ENCODE assay signal across 8 mouse cellular contexts in genomic region chr6:125230571-125230970, GRCm38 (mm10). TPM values are rescaled to one million over a fixed set of nuclear protein-coding genes. Genes with fewer than 3 reads are reported as not detected.
DNase-seq lines count a peak whose midpoint lies in the region; ATAC-seq and TF ChIP-seq lines count a peak whose summit lies in the region.

No protein-coding gene starts in this region.

- no peaks in the 10 kb centered on the region for H3K36me3 ChIP-seq in lung, embryonic 15.5 days
- no peaks in the 10 kb centered on the region for H3K36me3 ChIP-seq in midbrain, embryonic 10.5 days

- no peak for TF ChIP-seq POLR2A in cerebellum, adult 2 months (IDR thresholded peaks at IDR 0.05; ENCODE audit: borderline replicate concordance, insufficient read depth, low read length)

- H3K4me3 ChIP-seq in cerebellum, adult 2 months (replicated peaks; ENCODE audit: insufficient read depth, low read depth, low read length), result no peak overlapping the region
- H3K4me3 ChIP-seq in lung, embryonic 15.5 days, result no peak overlapping the region
- H3K4me3 ChIP-seq in midbrain, embryonic 10.5 days, result no peak overlapping the region

- peak overlapping the region; percentile 32; the same call in 1 of the 2 replicates for H3K27ac ChIP-seq in cerebellum, adult 2 months (ENCODE audit: insufficient read depth, low read length)
- 0 out of 2 replicates have a peak overlapping the region, but pooled peaks have one; percentile 86 for H3K27ac ChIP-seq in lung, embryonic 15.5 days
- peak overlapping the region; percentile 47; the same call in 1 of the 2 replicates for H3K27ac ChIP-seq in midbrain, embryonic 10.5 days (replicated peaks)

- 54% methylated on average over 9 of the region's 9 CpGs for WGBS in cerebellum, adult 2 months
- 55% methylated on average over 9 of the region's 9 CpGs for WGBS in lung, embryonic 15.5 days
- 69% methylated on average over 9 of the region's 9 CpGs for WGBS in midbrain, embryonic 10.5 days

- H3K9me3 ChIP-seq in lung, embryonic 15.5 days, result no peaks in the 10 kb centered on the region
- no peaks in the 10 kb centered on the region for H3K9me3 ChIP-seq in midbrain, embryonic 10.5 days (replicated peaks)

- H3K4me1 ChIP-seq in cerebellum, adult 2 months (ENCODE audit: control insufficient read depth, insufficient read depth, low read length), result peaks cover 9% of the 10 kb centered on the region; the same call in 1 of the 2 replicates
- peaks cover 27% of the 10 kb centered on the region for H3K4me1 ChIP-seq in lung, embryonic 15.5 days
- H3K4me1 ChIP-seq in midbrain, embryonic 10.5 days, result peaks cover 37% of the 10 kb centered on the region

- H3K4me2 ChIP-seq in lung, embryonic 15.5 days, result peak overlapping the region; percentile 86

- TF ChIP-seq CTCF in cerebellum, adult 2 months (IDR thresholded peaks at IDR 0.05; ENCODE audit: borderline replicate concordance, insufficient read depth, low read depth, low read length), result no peak

- no peak for DNase-seq in cerebellum, adult 2 months
- no peak for DNase-seq in cerebellum, postnatal 10 days
- no peak for DNase-seq in lung, postnatal 4 days
- no peak for DNase-seq in midbrain, embryonic 10.5 days (ENCODE audit: low spot score)
- peak; percentile 49 for DNase-seq in thymus, postnatal 25 days
- no peak for DNase-seq in kidney, postnatal 10 days
- DNase-seq in layer of hippocampus, postnatal 25 days (ENCODE audit: extremely low spot score in 1 of 2, low spot score in 1 of 2), result no peak

- ATAC-seq in lung, embryonic 15.5 days (ENCODE audit: borderline replicate concordance, extremely low read depth, low FRiP score, low TSS enrichment), result no peak

- H3K9ac ChIP-seq in lung, embryonic 15.5 days, result no peak overlapping the region

- H3K27me3 ChIP-seq in cerebellum, adult 2 months (ENCODE audit: control insufficient read depth, insufficient read depth, low read length), result no peaks in the 10 kb centered on the region
- no peaks in the 10 kb centered on the region for H3K27me3 ChIP-seq in lung, embryonic 15.5 days
- H3K27me3 ChIP-seq in midbrain, embryonic 10.5 days (ENCODE audit: low read depth, poor library complexity, severe bottlenecking), result no peaks in the 10 kb centered on the region

RNA-seq across cellular contexts. Expression of gene Tapbpl, which starts 1.1 kb away (rescaled TPM):
- 6.3 TPM in 2 replicates for polyA plus RNA-seq in cerebellum, adult 2 months (2012; rRNA removed)
- polyA plus RNA-seq in lung, embryonic 15.5 days (2015; fragmentation: Nextera tagmentation; extraction: Ambion mirVana), result 7.0 and 10.9 TPM in 2 replicates
- polyA plus RNA-seq in midbrain, embryonic 10.5 days (2016; fragmentation: Nextera tagmentation; extraction: Ambion mirVana), result 1.5 and 2.0 TPM in 2 replicates
- total RNA-seq in layer of hippocampus, postnatal 25 days (2021), result 1 to 10 TPM; 2.5 to 3.3 TPM

RNA-seq across cellular contexts. Expression of gene Cd27, which starts 6.2 kb away (rescaled TPM):
- polyA plus RNA-seq in cerebellum, adult 2 months (2012; rRNA removed), result 0.13 TPM in 1 of 2 replicates, not detected in the other
- polyA plus RNA-seq in lung, embryonic 15.5 days (2015; fragmentation: Nextera tagmentation; extraction: Ambion mirVana), result 2.6 and 4.5 TPM in 2 replicates
- polyA plus RNA-seq in midbrain, embryonic 10.5 days (2016; fragmentation: Nextera tagmentation; extraction: Ambion mirVana), result 2.1 and 2.2 TPM in 2 replicates
- total RNA-seq in layer of hippocampus, postnatal 25 days (2021), result not detected

RNA-seq across cellular contexts. Expression of gene Vamp1, which starts 15.2 kb away (rescaled TPM):
- polyA plus RNA-seq in cerebellum, adult 2 months (2012; rRNA removed), result 556 and 718 TPM in 2 replicates
- polyA plus RNA-seq in lung, embryonic 15.5 days (2015; fragmentation: Nextera tagmentation; extraction: Ambion mirVana), result 4.2 and 5.4 TPM in 2 replicates
- polyA plus RNA-seq in midbrain, embryonic 10.5 days (2016; fragmentation: Nextera tagmentation; extraction: Ambion mirVana), result 4.2 and 5.1 TPM in 2 replicates
- 10 to 100 TPM; 71.1 to 71.4 TPM for total RNA-seq in layer of hippocampus, postnatal 25 days (2021)

RNA-seq across cellular contexts. Expression of gene Mrpl51, which starts 39.0 kb away (rescaled TPM):
- 61.6 and 70.4 TPM in 2 replicates for polyA plus RNA-seq in cerebellum, adult 2 months (2012; rRNA removed)
- polyA plus RNA-seq in lung, embryonic 15.5 days (2015; fragmentation: Nextera tagmentation; extraction: Ambion mirVana), result 208 and 224 TPM in 2 replicates
- 211 and 231 TPM in 2 replicates for polyA plus RNA-seq in midbrain, embryonic 10.5 days (2016; fragmentation: Nextera tagmentation; extraction: Ambion mirVana)
- 10 to 100 TPM; 64.4 to 66.0 TPM for total RNA-seq in layer of hippocampus, postnatal 25 days (2021)

RNA-seq across cellular contexts. Expression of gene Ncapd2, which starts 39.1 kb away (rescaled TPM):
- polyA plus RNA-seq in cerebellum, adult 2 months (2012; rRNA removed), result 80.8 and 85.4 TPM in 2 replicates
- 136 and 139 TPM in 2 replicates for polyA plus RNA-seq in lung, embryonic 15.5 days (2015; fragmentation: Nextera tagmentation; extraction: Ambion mirVana)
- 236 and 246 TPM in 2 replicates for polyA plus RNA-seq in midbrain, embryonic 10.5 days (2016; fragmentation: Nextera tagmentation; extraction: Ambion mirVana)
- 10 to 100 TPM; 24.1 to 27.6 TPM for total RNA-seq in layer of hippocampus, postnatal 25 days (2021)

Comparison
In these comparisons a context has a peak if more than half of its experiments do, and no peak if none do; other contexts are left out.
1. H3K27ac ChIP-seq: peak in every context shown above with its lines; median percentile 86 in lung, embryonic 15.5 days; 47 in midbrain, embryonic 10.5 days; 32 in cerebellum, adult 2 months.
2. RNA of gene Vamp1, which starts 15.2 kb away (polyA plus RNA-seq): 556 to 718 TPM in cerebellum, adult 2 months; 4.2 to 5.4 TPM in lung, embryonic 15.5 days and 4.2 to 5.1 TPM in midbrain, embryonic 10.5 days; every median in the first group is over 10 times any median in the second.